Mouse (Mus musculus) testis, postnatal 14 days (tissue): ENCODE data around the gene Mrps27.

ENCODE experiments used
- DNase-seq: peaks from one replicate; pipeline ENCODE4 v3.0.0; 2021; ENCODE audit warnings: low spot score

Mrps27 gene

GRCm38 (mm10) chr13:99440228-99440627 lies 95.6 kb downstream of the Mrps27 start:
- DNase-seq = no peak

- DNase-seq = no peak
Measured at GRCm38 (mm10) chr13:99441700-99442433, 97.3 kb downstream of the Mrps27 start.

GRCm38 (mm10) chr13:99442434-99443249 lies 98.1 kb downstream of the Mrps27 start:
- no peak for DNase-seq

GRCm38 (mm10) chr13:99443484-99444175 lies 99.0 kb downstream of the Mrps27 start:
- DNase-seq = no peak

GRCm38 (mm10) chr13:99444431-99444871 lies 99.9 kb downstream of the Mrps27 start:
- no peak for DNase-seq

- no peak for DNase-seq
Measured at GRCm38 (mm10) chr13:99444880-99445279, 100.3 kb downstream of the Mrps27 start.

- DNase-seq = no peak
Measured at GRCm38 (mm10) chr13:99447002-99447401, 102.4 kb downstream of the Mrps27 start.

- no peak for DNase-seq
Measured at GRCm38 (mm10) chr13:99447403-99448199, 103.0 kb downstream of the Mrps27 start.

GRCm38 (mm10) chr13:99448278-99448677 lies 103.7 kb downstream of the Mrps27 start:
- no peak for DNase-seq

GRCm38 (mm10) chr13:99449547-99449946 lies 105.0 kb downstream of the Mrps27 start:
- no peak for DNase-seq

- DNase-seq = peak; percentile 75
Measured at GRCm38 (mm10) chr13:99450766-99451165, 106.2 kb downstream of the Mrps27 start.

- no peak for DNase-seq
Measured at GRCm38 (mm10) chr13:99451276-99451675, 106.7 kb downstream of the Mrps27 start.

- DNase-seq = no peak
Measured at GRCm38 (mm10) chr13:99452444-99452843, 107.9 kb downstream of the Mrps27 start.

GRCm38 (mm10) chr13:99454977-99455376 lies 110.4 kb downstream of the Mrps27 start:
- no peak for DNase-seq

- no peak for DNase-seq
Measured at GRCm38 (mm10) chr13:99458658-99459386, 114.2 kb downstream of the Mrps27 start.

GRCm38 (mm10) chr13:99459612-99460011 lies 115.0 kb downstream of the Mrps27 start:
- DNase-seq = no peak

- DNase-seq = no peak
Measured at GRCm38 (mm10) chr13:99461886-99462285, 117.3 kb downstream of the Mrps27 start.

GRCm38 (mm10) chr13:99464551-99464950 lies 120.0 kb downstream of the Mrps27 start:
- no peak for DNase-seq
